Mouse (Mus musculus) hindbrain, embryonic 13.5 days (tissue): ENCODE measurements around the gene Hyal2. TPM values are rescaled to one million over a fixed set of nuclear protein-coding genes. Genes with fewer than 3 reads are reported as not detected.
"Not testable (repeated sequence)": the region's sequence is repeated elsewhere in the genome, so short reads cannot be mapped to it uniquely, and the experiment has no call there.

Experiments
- ATAC-seq: fragments of 200-750 bp; cut with Nextera tagmentation; 2 replicates; pipeline ENCODE4 v1.8.0; 2017; ENCODE audit warnings: moderate TSS enrichment; ENCODE audit not compliant: low FRiP score
- H3K27ac ChIP-seq: fragments of 300-500 bp; sonication (generic); 2 replicates; pipeline ENCODE4 v1.5.1; 2015; ENCODE audit warnings: inconsistent platforms, mild to moderate bottlenecking, moderate library complexity
- H3K27me3 ChIP-seq: fragments of 300-500 bp; sonication (generic); 2 replicates; pipeline ENCODE4 v1.6.1; 2015; ENCODE audit warnings: mild to moderate bottlenecking, inconsistent platforms
- H3K36me3 ChIP-seq: fragments of 300-500 bp; sonication (generic); 2 replicates; pipeline ENCODE4 v1.6.1; 2015; ENCODE audit warnings: mild to moderate bottlenecking, inconsistent platforms
- H3K4me1 ChIP-seq: fragments of 300-500 bp; sonication (generic); replicated peaks from 2 replicates; pipeline ENCODE4 v1.6.1; 2015; ENCODE audit warnings: inconsistent platforms
- H3K4me2 ChIP-seq: fragments of 300-500 bp; sonication (generic); 2 replicates; pipeline ENCODE4 v1.6.1; 2015; ENCODE audit warnings: inconsistent platforms, mild to moderate bottlenecking, moderate library complexity
- H3K4me3 ChIP-seq: fragments of 300-500 bp; sonication (generic); 2 replicates; pipeline ENCODE4 v1.5.1; 2015; ENCODE audit warnings: mild to moderate bottlenecking, inconsistent platforms
- H3K9ac ChIP-seq: fragments of 300-500 bp; sonication (generic); 2 replicates; pipeline ENCODE4 v1.6.1; 2015; ENCODE audit warnings: mild to moderate bottlenecking, inconsistent platforms
- H3K9me3 ChIP-seq: fragments of 300-500 bp; sonication (generic); 2 replicates; pipeline ENCODE4 v1.6.1; 2016; ENCODE audit warnings: inconsistent platforms
- WGBS: fragments of 180-500 bp; shearing (Covaris S2); methylation state at CpG from one replicate; pipeline ENCODE4 v1.1.7; 2015; 5-methylcytosine and 5-hydroxymethylcytosine counted together
- polyA plus RNA-seq: library from polyadenylated mRNA; unstranded; fragments of >200 nt; fragmentation: Nextera tagmentation; extraction: Ambion mirVana; gene quantifications from 2 replicates; pipeline ENCODE4 v1.2.1, GENCODE M21; 2015

Hyal2 gene
- polyA plus RNA-seq, 1 experiment from 2014 or later: 80.4 TPM

GRCm38 (mm10) chr9:107563029-107563581 is 4.6 kb upstream of the Hyal2 start, which contains the start of gene Tusc2:
Gene Tusc2 (plus strand): TSS chr9:107563255.
- Histone ChIP-seq H3K9ac (peak within 1 kb of the TSS; percentile 92), H3K4me1 (peaks cover 38% of the 10 kb centered on the region), H3K36me3 (peaks cover 63% of the 10 kb centered on the region), H3K27ac (peak within 1 kb of the TSS; percentile 84), H3K4me2 (peak within 1 kb of the TSS; percentile 89), H3K4me3 (peak within 1 kb of the TSS; percentile 97), H3K9me3 (no peaks in the 10 kb centered on the region), H3K27me3 (no peaks in the 10 kb centered on the region)
- WGBS: under 1% methylated on average over 46 of the region's 46 CpGs
- peak; percentile 95 for ATAC-seq

DNA sequence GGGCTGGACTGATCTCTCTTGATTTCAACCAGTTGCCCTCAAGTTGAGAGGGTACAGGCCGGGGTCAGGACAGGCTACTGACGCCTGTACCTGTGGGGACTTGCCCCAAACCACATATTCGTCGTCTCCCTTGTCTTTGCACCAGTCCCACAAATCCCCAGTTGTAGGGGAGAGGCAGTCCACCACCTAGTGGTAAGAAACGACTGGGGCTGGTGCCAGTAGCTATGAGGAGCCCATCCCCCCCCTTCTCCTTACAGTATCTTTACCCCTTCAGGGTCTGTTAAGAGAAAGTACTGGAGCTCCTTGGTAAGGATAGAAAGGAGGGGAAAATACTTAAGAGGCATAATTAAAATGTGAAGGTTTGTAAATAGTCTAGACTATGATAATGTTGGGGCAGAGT is 2.2 kb upstream of the Hyal2 start:
- not testable (repeated sequence) for H3K9me3 ChIP-seq, H3K27ac ChIP-seq, H3K4me3 ChIP-seq, ATAC-seq, H3K27me3 ChIP-seq, H3K9ac ChIP-seq, H3K4me2 ChIP-seq
- Histone ChIP-seq H3K4me1 (peaks cover 52% of the 10 kb centered on the region), H3K36me3 (peaks cover 40% of the 10 kb centered on the region)
- WGBS: 51% methylated on average over 5 of the region's 5 CpGs

- Histone ChIP-seq H3K27ac (peak overlapping the region; percentile 49; the same call in 1 of the 2 replicates), H3K4me3 (no peak overlapping the region), H3K9me3 (no peaks in the 10 kb centered on the region), H3K4me1 (peaks cover 58% of the 10 kb centered on the region), H3K36me3 (peaks cover 40% of the 10 kb centered on the region), H3K4me2 (no peak overlapping the region), H3K27me3 (no peaks in the 10 kb centered on the region), H3K9ac (no peak overlapping the region)
- WGBS: 62% methylated on average over 15 of the region's 15 CpGs
- no peak for ATAC-seq
Observed at GRCm38 (mm10) chr9:107566041-107566709, 1.6 kb upstream of the Hyal2 start.

GRCm38 (mm10) chr9:107566855-107567254 is 890 bp upstream of the Hyal2 start:
- Histone ChIP-seq H3K4me2 (peak overlapping the region; percentile 93; the same call in 1 of the 2 replicates), H3K9me3 (no peaks in the 10 kb centered on the region), H3K27ac (peak overlapping the region; percentile 85; the same call in 1 of the 2 replicates), H3K4me3 (no peak overlapping the region), H3K27me3 (no peaks in the 10 kb centered on the region), H3K9ac (0 out of 2 replicates have a peak overlapping the region, but pooled peaks have one; percentile 94), H3K36me3 (peaks cover 40% of the 10 kb centered on the region), H3K4me1 (peaks cover 65% of the 10 kb centered on the region)
- ATAC-seq: no peak
- WGBS: 64% methylated on average over 3 of the region's 3 CpGs

DNA sequence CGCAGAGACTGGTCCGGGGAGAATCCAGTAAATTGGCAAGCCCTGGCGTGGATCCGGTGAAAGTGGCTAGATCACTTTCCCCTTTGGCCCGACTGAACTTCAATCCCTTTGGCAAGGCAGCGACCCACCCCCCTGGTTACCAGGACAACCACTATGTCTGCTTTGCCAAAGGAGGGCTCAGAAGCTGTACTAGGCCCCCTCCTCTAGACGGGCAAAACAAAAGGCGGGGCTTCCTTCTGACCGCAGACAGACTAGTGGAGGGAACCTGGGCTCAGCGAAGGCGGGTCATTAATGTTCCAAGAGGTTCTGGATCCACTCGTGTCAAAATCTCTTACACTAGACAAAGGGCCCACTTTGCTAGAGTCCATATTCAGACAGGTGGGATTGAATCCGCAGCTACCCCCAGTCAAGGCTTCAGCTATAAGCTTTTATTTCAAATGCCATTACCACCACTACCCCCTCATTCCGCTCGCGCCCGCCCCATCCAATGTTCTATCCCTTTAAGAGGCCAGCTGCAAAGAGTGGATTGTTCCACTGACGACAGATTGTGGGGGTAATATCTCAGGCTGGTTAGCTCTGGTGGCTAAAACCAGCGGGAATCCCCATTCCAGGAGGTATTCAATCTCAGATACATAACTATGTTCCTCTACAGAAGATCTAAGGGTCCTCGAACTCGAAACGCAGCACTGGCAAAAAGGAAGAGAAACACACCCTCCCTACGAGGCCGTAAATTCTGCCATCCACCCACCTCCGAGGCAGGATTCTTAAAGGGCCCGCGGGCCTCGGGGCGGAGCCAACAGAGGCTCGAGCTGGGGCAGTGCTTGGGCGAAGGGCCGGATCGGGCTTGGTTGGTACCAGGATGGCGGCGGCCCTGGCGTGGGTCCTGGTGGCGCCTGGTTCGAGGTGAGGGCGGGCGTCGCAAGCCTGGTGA is 851 bp downstream of the Hyal2 start:
- Histone ChIP-seq H3K36me3 (peaks cover 50% of the 10 kb centered on the region), H3K4me2 (peak overlapping the region; percentile 93), H3K27ac (peak overlapping the region; percentile 85), H3K9ac (peak overlapping the region; percentile 94), H3K4me3 (peak overlapping the region; percentile 92), H3K27me3 (no peaks in the 10 kb centered on the region), H3K9me3 (no peaks in the 10 kb centered on the region), H3K4me1 (peaks cover 61% of the 10 kb centered on the region)
- peak; percentile 88 for ATAC-seq
- WGBS: under 1% methylated on average over 40 of the region's 41 CpGs

GRCm38 (mm10) chr9:107569270-107569669 is 1.5 kb downstream of the Hyal2 start:
- H3K27me3 ChIP-seq: no peaks in the 10 kb centered on the region
- WGBS: under 1% methylated on average over 23 of the region's 23 CpGs
- peak overlapping the region; percentile 93 for H3K4me2 ChIP-seq
- H3K4me1 ChIP-seq: peaks cover 55% of the 10 kb centered on the region
- H3K4me3 ChIP-seq: peak overlapping the region; percentile 92
- peak; percentile 27 for ATAC-seq
- H3K27ac ChIP-seq: peak overlapping the region; percentile 85
- peak overlapping the region; percentile 94 for H3K9ac ChIP-seq
- H3K36me3 ChIP-seq: peaks cover 53% of the 10 kb centered on the region
- no peaks in the 10 kb centered on the region for H3K9me3 ChIP-seq

DNA sequence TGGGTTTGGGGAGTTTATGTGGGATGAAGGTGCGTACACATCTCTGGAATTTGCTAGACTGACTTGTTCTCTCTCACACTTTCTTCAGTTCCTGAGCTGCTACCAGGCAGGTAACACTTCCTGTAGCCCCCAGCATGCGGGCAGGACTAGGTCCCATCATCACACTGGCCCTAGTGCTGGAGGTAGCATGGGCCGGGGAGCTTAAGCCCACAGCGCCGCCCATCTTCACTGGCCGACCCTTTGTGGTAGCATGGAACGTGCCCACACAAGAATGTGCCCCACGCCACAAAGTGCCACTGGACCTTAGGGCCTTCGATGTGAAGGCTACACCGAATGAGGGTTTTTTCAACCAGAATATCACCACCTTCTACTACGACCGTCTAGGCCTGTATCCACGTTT is 2.3 kb downstream of the Hyal2 start:
- no peaks in the 10 kb centered on the region for H3K9me3 ChIP-seq
- H3K27me3 ChIP-seq: no peaks in the 10 kb centered on the region
- H3K4me3 ChIP-seq: peak overlapping the region; percentile 92
- H3K9ac ChIP-seq: peak overlapping the region; percentile 94
- peak overlapping the region; percentile 85 for H3K27ac ChIP-seq
- 54% methylated on average over 13 of the region's 13 CpGs for WGBS
- H3K4me2 ChIP-seq: peak overlapping the region; percentile 93
- ATAC-seq: no peak
- H3K36me3 ChIP-seq: peaks cover 53% of the 10 kb centered on the region
- H3K4me1 ChIP-seq: peaks cover 53% of the 10 kb centered on the region

DNA sequence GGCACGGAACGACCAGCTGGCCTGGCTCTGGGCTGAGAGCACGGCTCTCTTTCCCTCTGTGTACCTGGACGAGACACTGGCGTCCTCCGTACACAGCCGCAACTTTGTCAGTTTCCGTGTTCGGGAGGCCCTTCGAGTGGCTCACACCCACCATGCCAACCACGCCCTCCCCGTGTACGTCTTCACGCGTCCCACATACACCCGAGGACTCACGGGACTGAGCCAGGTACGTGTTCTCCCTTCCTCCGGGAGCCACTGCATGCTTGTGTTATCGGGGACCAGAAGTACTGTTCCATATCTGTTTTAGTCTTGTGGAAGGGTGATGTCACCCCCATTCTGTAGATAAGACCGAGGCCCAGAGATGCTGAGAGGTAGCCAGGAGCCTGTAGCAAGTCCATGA is 3.1 kb downstream of the Hyal2 start:
- H3K4me3 ChIP-seq: peak overlapping the region; percentile 92
- H3K9ac ChIP-seq: peak overlapping the region; percentile 94
- H3K27ac ChIP-seq: peak overlapping the region; percentile 85; the same call in 1 of the 2 replicates
- no peaks in the 10 kb centered on the region for H3K9me3 ChIP-seq
- peaks cover 50% of the 10 kb centered on the region for H3K36me3 ChIP-seq
- peak overlapping the region; percentile 93 for H3K4me2 ChIP-seq
- WGBS: 96% methylated on average over 21 of the region's 21 CpGs
- H3K27me3 ChIP-seq: no peaks in the 10 kb centered on the region
- H3K4me1 ChIP-seq: peaks cover 48% of the 10 kb centered on the region
- ATAC-seq: no peak

DNA sequence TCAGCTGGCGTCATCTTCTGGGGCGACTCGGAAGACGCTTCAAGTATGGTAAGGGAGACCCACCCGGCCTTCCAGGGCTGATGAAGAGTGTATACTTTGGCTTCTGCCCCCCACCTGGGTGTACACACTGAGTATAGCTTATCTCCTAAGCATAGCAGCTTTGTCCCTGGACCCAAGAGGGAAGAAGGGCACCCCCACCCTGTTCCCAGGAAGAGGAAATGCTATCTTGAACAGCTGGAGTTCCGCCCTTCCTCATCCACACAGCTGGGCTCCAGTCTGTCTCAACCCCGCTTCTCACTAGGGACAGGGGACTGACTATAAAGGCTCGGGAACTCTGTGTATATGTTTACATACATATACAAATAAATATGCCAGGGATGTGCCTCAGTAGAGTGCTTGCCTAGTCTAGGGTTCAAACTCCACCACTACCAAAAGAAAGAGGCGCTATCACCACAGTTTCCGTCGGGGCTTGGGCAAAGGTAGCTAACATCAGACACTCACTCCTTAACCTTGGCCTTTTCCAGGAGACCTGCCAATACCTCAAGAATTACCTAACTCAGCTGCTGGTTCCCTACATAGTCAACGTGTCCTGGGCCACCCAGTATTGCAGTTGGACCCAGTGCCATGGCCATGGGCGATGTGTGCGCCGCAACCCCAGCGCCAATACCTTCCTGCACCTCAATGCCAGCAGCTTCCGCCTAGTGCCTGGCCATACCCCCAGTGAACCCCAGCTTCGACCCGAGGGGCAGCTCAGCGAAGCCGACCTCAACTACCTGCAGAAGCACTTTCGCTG is 4.0 kb downstream of the Hyal2 start:
- 0 out of 2 replicates have a peak overlapping the region, but pooled peaks have one; percentile 4 for H3K27ac ChIP-seq
- no peak for ATAC-seq
- peaks cover 45% of the 10 kb centered on the region for H3K36me3 ChIP-seq
- peak overlapping the region; percentile 94 for H3K9ac ChIP-seq
- no peaks in the 10 kb centered on the region for H3K9me3 ChIP-seq
- no peak overlapping the region; the same call in 1 of the 2 replicates for H3K4me3 ChIP-seq
- 93% methylated on average over 22 of the region's 22 CpGs for WGBS
- no peaks in the 10 kb centered on the region for H3K27me3 ChIP-seq
- H3K4me2 ChIP-seq: peak overlapping the region; percentile 93
- peaks cover 52% of the 10 kb centered on the region for H3K4me1 ChIP-seq

DNA sequence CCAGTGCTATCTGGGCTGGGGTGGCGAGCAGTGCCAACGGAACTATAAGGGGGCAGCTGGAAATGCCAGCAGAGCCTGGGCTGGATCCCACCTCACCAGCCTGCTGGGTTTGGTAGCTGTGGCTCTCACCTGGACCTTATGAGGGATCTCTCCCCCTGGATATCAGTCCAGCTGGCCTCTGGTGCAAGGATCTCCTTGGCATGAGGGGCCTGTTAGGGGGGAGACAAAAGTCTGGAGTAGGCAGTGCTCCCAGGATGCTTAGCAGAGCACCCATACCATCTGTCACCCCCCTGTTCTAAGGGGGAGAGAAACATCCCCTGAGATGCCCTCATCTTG is 4.5 kb downstream of the Hyal2 start:
- Histone ChIP-seq H3K27me3 (no peaks in the 10 kb centered on the region), H3K9me3 (no peaks in the 10 kb centered on the region), H3K4me3 (no peak overlapping the region), H3K27ac (0 out of 2 replicates have a peak overlapping the region, but pooled peaks have one; percentile 4), H3K4me2 (peak overlapping the region; percentile 3; the same call in 1 of the 2 replicates), H3K4me1 (peaks cover 54% of the 10 kb centered on the region), H3K36me3 (peaks cover 45% of the 10 kb centered on the region), H3K9ac (peak overlapping the region; percentile 10; the same call in 1 of the 2 replicates)
- no peak for ATAC-seq
- WGBS: 100% methylated on average over 2 of the region's 2 CpGs

DNA sequence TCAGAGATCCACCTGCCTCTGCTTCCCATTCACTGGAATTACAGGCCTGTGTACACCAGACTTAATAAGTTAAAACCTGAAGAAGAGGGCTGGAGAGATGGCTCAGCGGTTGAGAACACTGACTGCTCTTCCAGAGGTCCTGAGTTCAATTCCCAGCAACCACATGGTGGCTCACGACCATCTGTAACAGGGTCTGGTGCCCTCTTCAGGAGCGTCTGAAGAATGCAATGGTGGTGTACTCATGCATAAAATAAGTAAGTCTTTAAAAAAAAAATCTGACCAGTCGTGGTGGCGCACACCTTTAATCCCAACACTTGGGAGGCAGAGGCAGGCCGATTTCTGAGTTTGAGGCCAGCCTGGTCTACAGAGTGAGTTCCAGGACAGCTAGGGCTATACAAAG is 6.0 kb downstream of the Hyal2 start:
- not testable (repeated sequence) for H3K4me3 ChIP-seq, H3K27ac ChIP-seq, H3K27me3 ChIP-seq, H3K9me3 ChIP-seq, ATAC-seq, H3K4me2 ChIP-seq, H3K9ac ChIP-seq
- Histone ChIP-seq H3K36me3 (peaks cover 45% of the 10 kb centered on the region), H3K4me1 (peaks cover 49% of the 10 kb centered on the region)
- 82% methylated on average over 6 of the region's 6 CpGs for WGBS
